Mouse (Mus musculus): ENCODE data around the gene Tmprss13. TPM values are rescaled to one million over a fixed set of nuclear protein-coding genes. Genes with fewer than 3 reads are reported as not detected.

The Tmprss13 gene
- polyA plus RNA-seq (2015; fragmentation: Nextera tagmentation; extraction: Ambion mirVana), result 0.14 TPM in 1 of 2 replicates, not detected in the other

DNA sequence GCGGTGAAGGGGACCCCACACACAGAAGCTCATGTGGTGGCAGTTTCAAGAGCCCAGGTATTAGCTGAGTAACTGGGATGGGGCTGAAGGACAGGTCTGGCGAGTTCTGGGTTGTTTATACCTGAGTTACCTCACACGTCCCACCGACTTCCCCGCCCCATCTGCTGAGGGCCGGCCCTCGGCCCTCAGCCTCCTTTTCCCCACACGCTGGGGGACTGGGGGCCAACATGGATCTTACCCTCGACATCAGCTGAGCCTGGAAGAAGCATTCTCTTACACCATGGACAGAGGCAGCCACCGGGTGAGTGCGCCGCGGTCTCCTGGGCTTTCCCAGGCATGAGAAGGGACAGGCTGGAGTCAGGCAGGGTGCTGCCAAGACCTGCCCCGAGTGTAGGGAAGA is at the start of gene Tmprss13:
Gene Tmprss13 (plus strand): TSS at position 246 of the 400 bp plus-strand sequence.
- no peak within 1 kb of the TSS for H3K4me3 ChIP-seq
- no peaks in the 10 kb centered on the region for H3K36me3 ChIP-seq
- H3K4me2 ChIP-seq, result no peak within 1 kb of the TSS
- H3K27ac ChIP-seq (replicated peaks), result no peak within 1 kb of the TSS
- no peak for ATAC-seq (ENCODE audit: extremely low read depth, insufficient number of reproducible peaks, low FRiP score, low TSS enrichment)
- H3K9me3 ChIP-seq, result no peaks in the 10 kb centered on the region
- WGBS, result 15% methylated on average over 14 of the region's 14 CpGs
- no peak within 1 kb of the TSS for H3K9ac ChIP-seq
- H3K4me1 ChIP-seq, result peaks cover 3% of the 10 kb centered on the region; the same call in 1 of the 2 replicates
- H3K27me3 ChIP-seq (replicated peaks), result peaks cover 84% of the 10 kb centered on the region

DNA sequence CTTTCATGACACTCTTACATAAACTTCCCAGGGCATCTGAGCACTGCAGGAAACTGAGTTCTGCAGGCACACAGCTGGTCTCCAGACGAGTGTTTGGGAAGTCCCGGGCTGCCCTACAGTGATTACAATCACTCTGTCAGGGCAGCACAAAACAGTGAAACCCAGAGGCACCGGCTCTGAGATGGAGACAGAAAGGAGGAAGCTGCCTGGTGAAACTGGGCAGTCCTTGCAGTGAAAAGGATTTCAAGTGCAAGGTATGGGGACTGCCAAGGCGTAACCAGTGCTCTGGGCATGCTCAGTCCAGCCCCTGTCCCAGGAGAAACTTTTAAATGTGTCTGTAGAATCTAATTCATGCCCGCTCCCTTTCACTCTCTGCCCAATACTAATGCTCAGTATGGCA is 46.7 kb upstream of the Tmprss13 start:
- WGBS, result 35% methylated on average over 5 of the region's 5 CpGs
- peaks cover 53% of the 10 kb centered on the region for H3K27me3 ChIP-seq (replicated peaks)
- no peaks in the 10 kb centered on the region for H3K9me3 ChIP-seq
- H3K9ac ChIP-seq, result no peak overlapping the region
- no peak overlapping the region for H3K27ac ChIP-seq (replicated peaks)
- H3K36me3 ChIP-seq, result no peaks in the 10 kb centered on the region
- no peak overlapping the region for H3K4me3 ChIP-seq
- H3K4me1 ChIP-seq, result peaks cover 7% of the 10 kb centered on the region; the same call in 1 of the 2 replicates
- H3K4me2 ChIP-seq, result no peak overlapping the region
- no peak for ATAC-seq (ENCODE audit: extremely low read depth, insufficient number of reproducible peaks, low FRiP score, low TSS enrichment)

DNA sequence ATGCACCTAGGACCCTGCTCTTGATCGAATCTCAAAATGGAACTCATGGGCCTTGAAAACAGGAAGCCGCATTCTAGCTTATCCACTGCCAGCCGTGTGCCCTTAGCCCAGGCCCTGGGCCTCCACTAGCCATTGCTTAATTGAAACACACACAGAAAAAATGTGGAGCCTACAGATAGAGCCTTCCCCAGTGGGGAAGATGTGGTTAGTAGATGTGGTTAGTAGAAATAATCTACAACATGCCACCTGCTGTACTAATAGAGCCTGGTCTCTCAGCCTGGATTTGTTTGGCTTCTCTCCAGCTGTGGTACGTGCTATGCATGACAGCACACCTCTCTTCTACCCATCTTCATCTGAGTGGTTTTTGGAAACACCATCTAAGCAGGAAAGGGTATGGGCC is 44.7 kb upstream of the Tmprss13 start:
- no peaks in the 10 kb centered on the region for H3K9me3 ChIP-seq
- no peak overlapping the region for H3K4me2 ChIP-seq
- H3K27me3 ChIP-seq (replicated peaks), result peaks cover 33% of the 10 kb centered on the region
- 65% methylated on average over 4 of the region's 4 CpGs for WGBS
- peaks cover 1% of the 10 kb centered on the region; the same call in 1 of the 2 replicates for H3K4me1 ChIP-seq
- no peak overlapping the region for H3K9ac ChIP-seq
- H3K27ac ChIP-seq (replicated peaks), result no peak overlapping the region
- H3K4me3 ChIP-seq, result no peak overlapping the region
- no peaks in the 10 kb centered on the region for H3K36me3 ChIP-seq
- no peak for ATAC-seq (ENCODE audit: extremely low read depth, insufficient number of reproducible peaks, low FRiP score, low TSS enrichment)

DNA sequence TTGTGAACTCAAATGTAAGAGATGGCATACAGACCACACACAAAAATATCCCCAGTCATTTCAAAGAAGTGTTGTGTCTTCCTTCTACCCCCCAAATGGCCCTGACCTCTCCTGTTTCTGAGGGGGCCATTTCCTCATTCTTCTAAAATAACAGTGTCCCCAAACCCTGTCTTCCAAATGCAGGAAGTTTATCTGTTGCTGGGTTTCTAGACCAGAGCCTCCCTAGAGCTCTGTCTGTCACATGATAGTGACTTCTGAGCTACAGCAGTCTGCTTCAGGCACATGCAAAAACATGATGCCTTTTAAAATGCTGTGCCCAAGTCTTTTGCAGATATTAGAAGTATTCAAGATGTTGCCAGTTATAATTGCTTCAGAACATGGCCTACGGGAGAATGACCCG is 44.3 kb upstream of the Tmprss13 start:
- H3K4me2 ChIP-seq, result no peak overlapping the region
- H3K27me3 ChIP-seq (replicated peaks), result peaks cover 29% of the 10 kb centered on the region
- H3K4me1 ChIP-seq, result no peaks in the 10 kb centered on the region
- H3K9ac ChIP-seq, result no peak overlapping the region
- 82% methylated on average over 2 of the region's 2 CpGs for WGBS
- H3K9me3 ChIP-seq, result no peaks in the 10 kb centered on the region
- no peaks in the 10 kb centered on the region for H3K36me3 ChIP-seq
- no peak overlapping the region for H3K27ac ChIP-seq (replicated peaks)
- no peak overlapping the region for H3K4me3 ChIP-seq
- ATAC-seq (ENCODE audit: extremely low read depth, insufficient number of reproducible peaks, low FRiP score, low TSS enrichment), result no peak

DNA sequence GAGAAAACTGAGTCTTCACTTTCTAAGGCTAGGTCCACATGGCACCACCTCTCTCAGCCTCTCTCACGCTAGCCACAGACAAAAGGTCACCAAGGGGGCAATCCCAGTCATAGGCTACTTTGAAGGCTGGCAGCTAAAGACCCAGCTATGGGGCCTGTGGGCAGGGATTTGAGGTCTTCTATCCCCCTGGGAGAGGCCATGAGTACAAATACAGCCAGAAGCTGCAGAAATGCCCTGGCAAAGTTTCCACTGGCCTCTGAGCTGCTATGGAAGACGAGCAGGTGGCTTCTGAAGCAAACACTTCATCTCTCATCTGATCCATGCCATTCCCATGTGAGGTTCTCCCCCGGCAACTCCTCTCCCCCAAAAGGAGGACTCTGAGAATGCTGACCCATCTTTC is 38.8 kb upstream of the Tmprss13 start:
- Histone ChIP-seq H3K4me1 (no peaks in the 10 kb centered on the region), H3K27me3 (replicated peaks) (no peaks in the 10 kb centered on the region; the same call in 1 of the 2 replicates), H3K36me3 (no peaks in the 10 kb centered on the region), H3K9me3 (no peaks in the 10 kb centered on the region), H3K27ac (replicated peaks) (no peak overlapping the region), H3K4me3 (no peak overlapping the region), H3K9ac (no peak overlapping the region), H3K4me2 (no peak overlapping the region)
- no peak for ATAC-seq (ENCODE audit: extremely low read depth, insufficient number of reproducible peaks, low FRiP score, low TSS enrichment)
- 67% methylated on average over 3 of the region's 3 CpGs for WGBS

DNA sequence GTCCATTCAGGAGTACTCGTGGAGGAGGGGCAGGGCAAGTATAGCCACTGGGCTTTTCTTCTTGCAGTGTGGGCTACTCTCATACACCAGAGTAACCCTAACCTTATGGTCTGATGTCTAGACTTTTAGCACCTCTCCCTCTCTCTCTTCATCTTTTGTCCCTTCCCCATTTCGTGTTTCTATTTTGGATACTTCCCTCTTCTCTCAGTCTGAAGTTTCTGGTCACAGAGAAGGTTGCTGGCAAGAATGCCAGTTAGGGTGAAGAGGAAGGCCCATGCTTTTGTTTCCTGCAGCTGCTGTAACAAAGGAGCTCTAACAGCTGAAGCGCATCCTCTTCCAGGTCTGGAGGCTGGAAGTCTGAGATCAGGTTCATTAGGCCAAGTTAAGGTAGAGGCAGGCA is 38.0 kb upstream of the Tmprss13 start:
- no peaks in the 10 kb centered on the region for H3K9me3 ChIP-seq
- no peak overlapping the region for H3K9ac ChIP-seq
- WGBS, result 73% methylated on average over 3 of the region's 3 CpGs
- no peaks in the 10 kb centered on the region for H3K27me3 ChIP-seq (replicated peaks)
- no peak overlapping the region for H3K4me2 ChIP-seq
- no peaks in the 10 kb centered on the region for H3K4me1 ChIP-seq
- no peak overlapping the region for H3K4me3 ChIP-seq
- H3K36me3 ChIP-seq, result no peaks in the 10 kb centered on the region
- ATAC-seq (ENCODE audit: extremely low read depth, insufficient number of reproducible peaks, low FRiP score, low TSS enrichment), result no peak
- no peak overlapping the region for H3K27ac ChIP-seq (replicated peaks)

DNA sequence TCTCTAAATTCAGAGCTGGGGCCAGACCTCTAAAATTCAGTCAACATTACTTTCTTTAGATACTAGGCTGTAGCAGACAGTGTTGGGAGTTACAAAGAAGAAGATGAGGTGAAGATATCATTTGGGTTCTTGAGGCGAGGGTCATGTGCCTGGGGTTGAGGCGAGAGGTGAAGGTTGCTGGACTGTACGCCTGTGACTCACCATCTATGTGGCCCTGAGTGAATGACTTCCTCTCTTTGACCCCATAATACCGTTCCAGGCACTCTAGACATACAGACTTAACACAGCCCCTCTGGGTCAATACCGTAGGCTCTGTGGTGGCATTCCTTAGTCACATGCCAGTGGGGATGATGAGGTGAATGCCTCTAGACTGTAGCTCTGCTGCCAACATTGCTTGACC is 36.4 kb upstream of the Tmprss13 start:
- Histone ChIP-seq H3K9ac (no peak overlapping the region), H3K27me3 (replicated peaks) (no peaks in the 10 kb centered on the region), H3K9me3 (no peaks in the 10 kb centered on the region), H3K36me3 (no peaks in the 10 kb centered on the region), H3K4me3 (no peak overlapping the region), H3K4me1 (no peaks in the 10 kb centered on the region), H3K27ac (replicated peaks) (no peak overlapping the region), H3K4me2 (no peak overlapping the region)
- ATAC-seq (ENCODE audit: extremely low read depth, insufficient number of reproducible peaks, low FRiP score, low TSS enrichment), result no peak
- 79% methylated on average over 5 of the region's 5 CpGs for WGBS

DNA sequence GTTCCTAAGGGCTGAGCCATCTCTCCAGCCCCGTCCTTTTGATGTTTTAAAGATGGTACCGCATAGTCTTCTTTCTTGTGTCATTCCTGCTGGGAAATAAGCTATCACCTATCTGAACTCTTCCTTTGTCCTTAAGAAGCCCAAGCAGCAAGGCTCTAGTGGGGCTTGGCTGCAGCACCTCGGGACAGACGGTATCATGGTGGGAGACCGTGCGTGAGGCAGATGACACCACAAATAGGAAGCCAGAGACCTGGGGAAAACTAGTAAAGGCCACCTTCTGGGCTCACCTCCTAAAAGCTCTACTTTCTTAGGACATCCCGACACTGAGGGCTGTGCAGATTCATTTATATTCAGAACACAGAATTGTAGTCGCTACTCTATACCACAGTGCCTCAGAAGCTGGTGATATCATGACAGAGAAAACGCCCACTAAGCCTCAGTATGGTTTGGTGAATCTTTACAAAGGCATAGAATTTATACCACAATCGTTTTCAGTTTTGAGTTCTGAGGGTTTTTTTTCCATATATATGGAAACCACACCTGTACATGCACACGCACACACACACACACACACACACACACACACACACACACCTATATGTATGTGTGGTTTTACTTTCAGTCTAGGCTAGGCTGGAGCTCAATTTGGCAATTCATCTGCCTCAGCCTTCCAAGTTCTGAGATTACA is 27.3 kb upstream of the Tmprss13 start:
- no peak for ATAC-seq (ENCODE audit: extremely low read depth, insufficient number of reproducible peaks, low FRiP score, low TSS enrichment)
- Histone ChIP-seq H3K36me3 (no peaks in the 10 kb centered on the region), H3K4me1 (no peaks in the 10 kb centered on the region), H3K4me2 (no peak overlapping the region), H3K27ac (replicated peaks) (no peak overlapping the region), H3K9ac (no peak overlapping the region), H3K9me3 (no peaks in the 10 kb centered on the region), H3K4me3 (no peak overlapping the region), H3K27me3 (replicated peaks) (peaks cover 4% of the 10 kb centered on the region; the same call in 1 of the 2 replicates)
- WGBS, result 77% methylated on average over 11 of the region's 11 CpGs

DNA sequence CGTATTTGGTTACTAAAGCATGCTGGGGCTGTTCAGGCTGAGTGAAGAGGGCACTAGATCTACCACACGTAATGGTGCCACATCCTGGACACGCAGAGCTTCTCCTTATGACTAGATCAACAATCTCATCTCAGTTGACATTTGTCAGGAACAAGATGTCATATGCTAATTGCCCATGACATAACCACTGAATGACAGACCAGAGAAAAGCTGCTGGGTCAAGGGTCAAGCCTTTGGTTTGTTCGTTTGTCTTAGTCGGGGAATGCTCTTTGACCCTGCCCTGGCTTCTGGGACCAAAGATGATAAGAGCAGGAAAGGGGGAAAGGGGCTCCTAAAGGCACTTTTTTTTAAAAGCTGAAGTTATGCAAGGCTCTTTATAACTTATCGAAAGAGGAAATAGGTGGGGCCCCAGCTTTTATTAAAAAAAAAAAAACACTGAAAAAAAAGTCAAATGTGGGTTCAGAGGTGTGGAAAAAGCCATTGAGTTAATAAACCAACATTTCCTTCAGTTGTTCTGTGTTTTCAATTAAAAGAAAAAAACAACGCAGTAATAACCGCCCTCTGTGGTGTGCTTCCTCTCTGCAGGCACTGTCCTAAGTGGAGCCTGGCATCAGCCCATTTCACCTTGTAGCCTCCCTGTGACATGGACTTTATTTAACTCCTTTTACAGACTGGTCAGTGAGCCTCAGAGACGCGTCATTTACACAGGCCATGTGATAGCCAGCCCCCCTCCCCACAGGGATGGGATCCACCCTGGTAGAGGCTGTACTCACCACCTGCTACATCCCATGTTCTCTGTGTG is 24.5 kb upstream of the Tmprss13 start:
- WGBS, result 40% methylated on average over 10 of the region's 10 CpGs
- ATAC-seq (ENCODE audit: extremely low read depth, insufficient number of reproducible peaks, low FRiP score, low TSS enrichment), result no peak
- no peaks in the 10 kb centered on the region for H3K9me3 ChIP-seq
- no peak overlapping the region for H3K4me2 ChIP-seq
- H3K27me3 ChIP-seq (replicated peaks), result peaks cover 7% of the 10 kb centered on the region; the same call in 1 of the 2 replicates
- no peaks in the 10 kb centered on the region for H3K36me3 ChIP-seq
- H3K4me1 ChIP-seq, result no peaks in the 10 kb centered on the region
- no peak overlapping the region for H3K27ac ChIP-seq (replicated peaks)
- no peak overlapping the region for H3K4me3 ChIP-seq
- H3K9ac ChIP-seq, result no peak overlapping the region

DNA sequence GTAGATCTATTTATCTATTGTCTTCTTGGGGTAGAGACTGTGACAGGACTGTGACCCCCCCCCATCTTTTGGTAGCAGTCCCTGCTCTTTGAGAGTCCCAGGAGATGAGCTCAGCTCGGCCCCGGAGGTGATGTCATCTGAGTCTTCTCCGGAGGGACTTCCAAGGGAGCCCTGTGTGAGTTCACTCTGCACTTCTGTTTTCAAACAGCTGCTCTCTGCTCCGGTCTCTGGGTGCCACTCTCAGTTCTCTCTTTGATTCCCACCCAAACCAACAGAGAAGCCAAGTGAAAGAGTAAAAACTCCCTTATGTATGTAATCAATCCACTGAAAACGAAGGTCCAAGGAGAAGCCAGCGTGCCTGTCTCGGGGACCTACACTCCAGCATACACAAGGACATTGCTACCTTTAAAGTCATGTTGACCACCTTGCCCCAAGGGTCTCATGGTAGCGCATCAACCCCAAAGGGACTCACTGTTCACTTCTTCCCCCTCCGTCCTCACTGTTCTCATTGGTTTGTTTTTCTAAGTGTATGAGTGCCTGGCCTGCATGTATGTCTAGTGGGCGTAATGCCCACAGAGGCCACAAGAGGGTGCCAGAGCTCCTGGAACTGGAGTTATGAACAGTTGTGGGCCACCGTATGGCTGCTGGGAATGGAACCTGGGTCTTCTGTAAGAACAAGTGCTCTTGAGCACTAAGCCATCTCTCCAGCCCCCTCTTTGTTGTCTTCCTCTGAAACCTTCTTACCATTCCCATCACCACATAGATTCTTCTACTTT is 19.5 kb upstream of the Tmprss13 start:
- Histone ChIP-seq H3K9me3 (no peaks in the 10 kb centered on the region), H3K27me3 (replicated peaks) (0 out of 2 replicates have a peak, but pooled peaks cover 4% of the 10 kb centered on the region), H3K36me3 (no peaks in the 10 kb centered on the region), H3K4me1 (peaks cover 6% of the 10 kb centered on the region), H3K4me2 (no peak overlapping the region), H3K4me3 (no peak overlapping the region), H3K9ac (no peak overlapping the region), H3K27ac (replicated peaks) (no peak overlapping the region)
- WGBS, result 75% methylated on average over 11 of the region's 11 CpGs
- ATAC-seq (ENCODE audit: extremely low read depth, insufficient number of reproducible peaks, low FRiP score, low TSS enrichment), result no peak
